Mouse (Mus musculus): ENCODE data around the gene Fads3. TPM values are rescaled to one million over a fixed set of nuclear protein-coding genes. Genes with fewer than 3 reads are reported as not detected.
A peak's percentile ranks its signal among the peaks of the same experiment; 100 is the strongest.

The Fads3 gene
- total and polyA plus RNA-seq, 3 experiments = 2.3 to 11.2 TPM; not detected in 1

- Histone ChIP-seq H3K9me3 (replicated peaks; ENCODE audit: insufficient read depth, low read length) (no peaks in the 10 kb centered on the region), H3K9ac (ENCODE audit: control insufficient read depth, low read depth, low read length, poor library complexity, severe bottlenecking) (no peak overlapping the region), H3K27ac (ENCODE audit: control insufficient read depth, low read depth, low read length) (no peak overlapping the region), H3K27me3 (ENCODE audit: control insufficient read depth in 1 of 2, insufficient read depth in 2 of 2, low read length in 2 of 2) (peaks cover 0 to 4% of the 10 kb centered on the region in 2 experiments; a peak in 1 of 4 replicates), H3K4me1 (ENCODE audit: control insufficient read depth in 1 of 2, insufficient read depth in 2 of 2, low read length in 2 of 2) (peaks cover 6 to 12% of the 10 kb centered on the region in 2 experiments), H3K36me3 (ENCODE audit: control insufficient read depth in 1 of 2, insufficient read depth in 2 of 2, low read length in 2 of 2) (peaks cover 0 to 5% of the 10 kb centered on the region in 2 experiments; a peak in 2 of 4 replicates), H3K79me2 (ENCODE audit: control insufficient read depth, insufficient read depth, low read length, poor library complexity) (no peaks in the 10 kb centered on the region), H3K4me3 (ENCODE audit: control insufficient read depth in 1 of 2, insufficient read depth in 1 of 2, low read depth in 2 of 2, low read length in 2 of 2) (no peak overlapping the region)
- TF ChIP-seq MAFK (IDR thresholded peaks at IDR 0.05; ENCODE audit: borderline replicate concordance, low read depth, low read length) = no peak
- peak; percentile 8 to 48 (median 46); a peak in 4 of 6 replicates for TF ChIP-seq CTCF (IDR thresholded peaks at IDR 0.05 in 2 of 3, conservative IDR thresholded peaks at IDR 0.05 in 1 of 3; ENCODE audit: control insufficient read depth in 1 of 3, insufficient read depth in 1 of 3, low read depth in 2 of 3, low read length in 3 of 3, poor library complexity in 1 of 3, severe bottlenecking in 1 of 3)
- TF ChIP-seq RAD21 (IDR thresholded peaks at IDR 0.05; ENCODE audit: low read depth, low read length) = peak; percentile 39
- TF ChIP-seq ETS1 (IDR thresholded peaks at IDR 0.05; ENCODE audit: low read depth, low read length) = no peak
- TF ChIP-seq MAX (IDR thresholded peaks at IDR 0.05; ENCODE audit: low read length) = no peak
- peak; percentile 44 for TF ChIP-seq SMC3 (IDR thresholded peaks at IDR 0.05; ENCODE audit: low read depth, low read length)
- DNase-seq (ENCODE audit: low read depth, low spot score) = no peak
Observed at GRCm38 (mm10) chr19:10039615-10040014, 1.8 kb upstream of the Fads3 start.

- H3K4me1 ChIP-seq (ENCODE audit: control insufficient read depth in 1 of 2, insufficient read depth in 2 of 2, low read length in 2 of 2) = peaks cover 14 to 20% of the 10 kb centered on the region in 2 experiments
- H3K4me3 ChIP-seq (ENCODE audit: control insufficient read depth in 1 of 2, insufficient read depth in 1 of 2, low read depth in 2 of 2, low read length in 2 of 2) = no peak overlapping the region; a peak in 1 of 4 replicates
- peaks cover 0 to 11% of the 10 kb centered on the region in 2 experiments; a peak in 2 of 4 replicates for H3K36me3 ChIP-seq (ENCODE audit: control insufficient read depth in 1 of 2, insufficient read depth in 2 of 2, low read length in 2 of 2)
- H3K9me3 ChIP-seq (replicated peaks; ENCODE audit: insufficient read depth, low read length) = no peaks in the 10 kb centered on the region
- peaks cover 0 to 4% of the 10 kb centered on the region in 2 experiments; a peak in 1 of 4 replicates for H3K27me3 ChIP-seq (ENCODE audit: control insufficient read depth in 1 of 2, insufficient read depth in 2 of 2, low read length in 2 of 2)
- no peaks in the 10 kb centered on the region for H3K79me2 ChIP-seq (ENCODE audit: control insufficient read depth, insufficient read depth, low read length, poor library complexity)
- no peak for TF ChIP-seq JUND (IDR thresholded peaks at IDR 0.05; ENCODE audit: low read depth, low read length)
- TF ChIP-seq GATA1 (IDR thresholded peaks at IDR 0.05; ENCODE audit: low read depth, low read length) = no peak
- TF ChIP-seq POLR2AphosphoS2 (IDR thresholded peaks at IDR 0.05; ENCODE audit: low read length) = no peak
- TF ChIP-seq MXI1 (IDR thresholded peaks at IDR 0.05; ENCODE audit: low read depth, low read length) = no peak
- no peak for TF ChIP-seq HCFC1 (IDR thresholded peaks at IDR 0.05; ENCODE audit: low read depth, low read length)
- no peak for TF ChIP-seq MYC (IDR thresholded peaks at IDR 0.05; ENCODE audit: low read depth, low read length)
- TF ChIP-seq TAL1 (IDR thresholded peaks at IDR 0.05; ENCODE audit: low read length) = no peak
- TF ChIP-seq MEF2A (IDR thresholded peaks at IDR 0.05; ENCODE audit: extremely low read depth, insufficient replicate concordance, low read depth, low read length, poor library complexity, severe bottlenecking) = no peak
- no peak for TF ChIP-seq SIN3A (IDR thresholded peaks at IDR 0.05; ENCODE audit: low read length)
- TF ChIP-seq ETS1 (IDR thresholded peaks at IDR 0.05; ENCODE audit: low read depth, low read length) = no peak
- no peak for TF ChIP-seq TBP (IDR thresholded peaks at IDR 0.05; ENCODE audit: low read depth, low read length)
- H3K27ac ChIP-seq (ENCODE audit: control insufficient read depth, low read depth, low read length) = no peak overlapping the region
- H3K9ac ChIP-seq (ENCODE audit: control insufficient read depth, low read depth, low read length, poor library complexity, severe bottlenecking) = no peak overlapping the region
- no peak for DNase-seq (ENCODE audit: low read depth, low spot score)
Observed at GRCm38 (mm10) chr19:10040866-10041387, 442 bp upstream of the Fads3 start.

Data from MEL (cell line).